Mouse (Mus musculus) midbrain, embryonic 14.5 days (tissue): ENCODE measurements at regions not wholly inside any gene's neighbourhood (a gene's known extent, or its start where the extent isn't known, plus 50 kb on each side); places are given as distances from the start of the nearest gene placed in this dataset.

ENCODE experiments used
- ATAC-seq: fragments of 200-750 bp; cut with Nextera tagmentation; 2 replicates; pipeline ENCODE4 v1.8.0; 2017; ENCODE audit warnings: moderate number of reproducible peaks, moderate library complexity; ENCODE audit not compliant: low FRiP score, low TSS enrichment
- DNase-seq: peaks from one replicate; pipeline ENCODE4 v3.0.0-alpha.2; 2015
- H3K27ac ChIP-seq: fragments of 300-500 bp; sonication (generic); replicated peaks from 2 replicates; pipeline ENCODE4 v1.5.1; 2014; ENCODE audit warnings: mild to moderate bottlenecking, low read depth, low read length, moderate library complexity
- H3K27me3 ChIP-seq: fragments of 300-500 bp; sonication (generic); 2 replicates; pipeline ENCODE4 v1.6.1; 2014; ENCODE audit warnings: low read length, control low read depth, mixed read lengths; ENCODE audit not compliant: control insufficient read depth, insufficient read depth
- H3K36me3 ChIP-seq: fragments of 300-500 bp; sonication (generic); 2 replicates; pipeline ENCODE4 v1.6.1; 2014; ENCODE audit warnings: low read length, control low read depth; ENCODE audit not compliant: control insufficient read depth, insufficient read depth
- H3K4me1 ChIP-seq: fragments of 300-500 bp; sonication (generic); 2 replicates; pipeline ENCODE4 v1.6.1; 2014; ENCODE audit warnings: mild to moderate bottlenecking, antibody characterized with exemption, low read length, control low read depth; ENCODE audit not compliant: control insufficient read depth, insufficient read depth
- H3K4me2 ChIP-seq: fragments of 300-500 bp; sonication (generic); 2 replicates; pipeline ENCODE4 v1.6.1; 2014; ENCODE audit warnings: mild to moderate bottlenecking, low read length, moderate library complexity
- H3K4me3 ChIP-seq: fragments of 300-500 bp; sonication (generic); replicated peaks from 2 replicates; pipeline ENCODE4 v1.5.1; 2014; ENCODE audit warnings: low read depth, low read length
- H3K9ac ChIP-seq: fragments of 300-500 bp; sonication (generic); replicated peaks from 2 replicates; pipeline ENCODE4 v1.6.1; 2014; ENCODE audit warnings: mild to moderate bottlenecking, low read length, moderate library complexity
- H3K9me3 ChIP-seq: fragments of 300-500 bp; sonication (generic); 2 replicates; pipeline ENCODE4 v1.6.1; 2016; ENCODE audit warnings: low read length, control low read depth, mixed read lengths; ENCODE audit not compliant: control insufficient read depth
- WGBS: fragments of 180-500 bp; shearing (Covaris S2); extraction: QIAGEN DNeasy Blood & Tissue Kit; methylation state at CpG from one replicate; pipeline ENCODE4 v1.1.7; 2014; 5-methylcytosine and 5-hydroxymethylcytosine counted together

DNA sequence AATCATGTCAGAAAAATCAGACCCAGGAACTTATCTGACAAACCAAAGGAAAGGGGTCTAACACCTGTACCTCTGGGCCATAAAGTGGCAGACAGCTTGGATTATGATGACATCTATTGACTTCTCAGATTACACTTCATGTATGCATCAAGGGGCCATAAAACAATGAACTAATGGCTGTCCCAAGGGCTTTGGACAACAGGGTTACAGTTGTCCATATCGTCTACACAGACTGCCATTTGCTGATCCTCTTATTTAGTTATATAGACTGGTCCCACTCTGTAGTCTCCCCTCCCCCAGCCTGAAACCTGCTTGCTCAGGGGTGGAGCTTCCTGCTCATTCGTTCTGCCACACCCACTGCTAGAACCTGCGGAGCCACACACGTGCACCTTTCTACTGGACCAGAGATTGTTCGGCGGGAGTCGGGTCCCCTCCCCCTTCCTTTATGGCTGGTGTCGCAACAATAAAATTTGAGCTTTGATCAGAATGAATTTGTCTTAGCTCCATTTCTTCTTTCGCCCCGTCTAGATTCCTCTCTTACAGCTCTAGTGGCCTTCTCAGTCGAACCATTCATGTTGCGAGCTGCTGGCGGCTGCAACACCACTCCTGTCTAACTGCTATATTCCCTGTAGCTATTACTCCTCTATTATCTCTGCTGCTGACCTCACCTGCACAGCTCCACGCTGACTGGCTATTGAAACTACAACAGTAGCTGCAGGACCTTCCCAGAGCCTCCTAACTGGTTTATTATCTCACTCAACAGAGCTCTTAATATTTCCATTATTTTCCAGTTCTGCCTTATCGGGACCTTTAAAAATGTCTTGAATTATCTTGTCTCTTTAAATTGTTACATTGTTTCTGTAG is 248.9 kb upstream of the Fam174a start:
- 90% methylated on average over 13 of the region's 15 CpGs for WGBS
- no peak for DNase-seq
- Histone ChIP-seq H3K27ac (no peak overlapping the region), H3K36me3 (no peaks in the 10 kb centered on the region), H3K4me1 (no peaks in the 10 kb centered on the region), H3K4me3 (no peak overlapping the region), H3K4me2 (no peak overlapping the region), H3K9ac (no peak overlapping the region), H3K9me3 (no peaks in the 10 kb centered on the region), H3K27me3 (no peaks in the 10 kb centered on the region)
- ATAC-seq = no peak

- no peaks in the 10 kb centered on the region for H3K27me3 ChIP-seq
- H3K9me3 ChIP-seq = no peaks in the 10 kb centered on the region
- no peak overlapping the region for H3K27ac ChIP-seq
- no peak for ATAC-seq
- H3K4me3 ChIP-seq = no peak overlapping the region
- H3K36me3 ChIP-seq = no peaks in the 10 kb centered on the region
- no peaks in the 10 kb centered on the region for H3K4me1 ChIP-seq
- no peak for DNase-seq
- H3K4me2 ChIP-seq = no peak overlapping the region
- H3K9ac ChIP-seq = no peak overlapping the region
These were observed 247.8 kb upstream of the Fam174a start for GRCm38 (mm10) chr1:95065620-95066019.

DNA sequence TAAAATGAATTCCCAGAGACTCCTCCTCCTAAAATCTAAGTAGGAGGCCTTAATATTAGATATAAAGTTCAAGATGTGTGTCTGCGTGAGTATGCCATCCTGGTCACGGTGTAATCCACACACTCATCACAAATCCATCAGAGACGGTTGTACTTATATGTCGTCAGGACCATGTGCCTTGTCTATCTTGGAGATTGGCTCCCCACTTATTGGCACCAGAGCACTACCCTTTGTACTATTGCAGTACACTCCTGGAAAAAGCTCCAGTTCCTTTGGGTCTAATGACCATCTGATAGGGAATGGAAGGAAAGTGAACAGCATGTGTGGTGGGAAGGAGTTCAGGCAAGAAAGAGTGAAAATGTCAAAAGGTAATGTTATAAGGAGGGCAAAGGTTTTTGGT is 247.4 kb upstream of the Fam174a start:
- Histone ChIP-seq H3K27me3 (no peaks in the 10 kb centered on the region), H3K4me1 (no peaks in the 10 kb centered on the region), H3K4me2 (no peak overlapping the region), H3K27ac (no peak overlapping the region), H3K9me3 (no peaks in the 10 kb centered on the region), H3K4me3 (no peak overlapping the region), H3K9ac (no peak overlapping the region), H3K36me3 (no peaks in the 10 kb centered on the region)
- DNase-seq = no peak
- ATAC-seq = no peak
- 92% methylated on average over 4 of the region's 4 CpGs for WGBS

GRCm38 (mm10) chr1:95075151-95075550 is 238.3 kb upstream of the Fam174a start:
- ATAC-seq = no peak
- Histone ChIP-seq H3K27ac (no peak overlapping the region), H3K36me3 (no peaks in the 10 kb centered on the region), H3K9me3 (no peaks in the 10 kb centered on the region), H3K4me3 (no peak overlapping the region), H3K4me1 (no peaks in the 10 kb centered on the region), H3K9ac (no peak overlapping the region), H3K4me2 (no peak overlapping the region), H3K27me3 (no peaks in the 10 kb centered on the region)
- DNase-seq = no peak
- 89% methylated on average over 1 of the region's 1 CpGs for WGBS

DNA sequence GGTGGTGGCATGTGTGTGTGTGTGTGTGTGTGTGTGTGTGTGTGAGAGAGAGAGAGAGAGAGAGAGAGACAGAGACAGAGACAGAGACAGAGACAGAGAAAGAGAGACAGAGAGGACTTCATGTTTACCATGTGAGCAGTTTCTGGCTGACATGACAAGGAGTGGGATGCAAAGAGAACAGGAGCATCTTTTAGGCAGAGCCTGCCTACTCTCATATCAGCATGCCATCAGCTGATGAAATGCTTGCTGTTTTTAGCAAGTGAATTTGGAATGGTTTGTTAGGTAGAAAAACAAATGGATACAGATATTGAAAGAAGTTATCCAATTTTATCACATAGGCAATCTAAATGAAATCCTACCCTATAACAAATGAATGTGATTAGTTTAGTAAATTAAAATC is 203.5 kb upstream of the Fam174a start:
- no peak overlapping the region for H3K9ac ChIP-seq
- H3K4me1 ChIP-seq = no peaks in the 10 kb centered on the region
- no peak overlapping the region for H3K27ac ChIP-seq
- H3K4me3 ChIP-seq = no peak overlapping the region
- H3K4me2 ChIP-seq = no peak overlapping the region
- H3K9me3 ChIP-seq = no peaks in the 10 kb centered on the region
- H3K36me3 ChIP-seq = no peaks in the 10 kb centered on the region
- no peak for ATAC-seq
- H3K27me3 ChIP-seq = no peaks in the 10 kb centered on the region
- no peak for DNase-seq

DNA sequence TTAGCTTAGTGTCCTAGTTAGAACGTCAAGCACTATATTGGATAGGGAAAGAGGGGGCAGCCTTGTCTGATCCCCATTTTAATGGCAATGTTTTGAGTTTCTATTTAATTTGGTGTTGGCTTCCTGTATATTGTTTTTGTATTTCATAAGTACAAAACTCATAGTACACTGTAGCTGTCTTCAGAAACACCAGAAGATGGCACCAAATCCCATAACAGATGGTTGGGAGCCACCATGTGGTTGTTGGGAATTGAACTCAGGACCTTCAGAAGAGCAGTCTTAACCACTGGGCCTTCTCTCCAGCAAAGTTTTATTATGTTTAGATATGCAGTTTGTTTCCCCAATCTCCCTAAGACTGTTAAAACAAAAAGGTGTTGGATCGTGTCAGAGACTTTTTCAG is 199.9 kb upstream of the Fam174a start:
- Histone ChIP-seq H3K9ac (no peak overlapping the region), H3K27ac (no peak overlapping the region), H3K4me3 (no peak overlapping the region), H3K4me2 (no peak overlapping the region), H3K4me1 (no peaks in the 10 kb centered on the region), H3K36me3 (no peaks in the 10 kb centered on the region), H3K9me3 (no peaks in the 10 kb centered on the region), H3K27me3 (no peaks in the 10 kb centered on the region)
- ATAC-seq = no peak
- 94% methylated on average over 2 of the region's 2 CpGs for WGBS
- DNase-seq = no peak

DNA sequence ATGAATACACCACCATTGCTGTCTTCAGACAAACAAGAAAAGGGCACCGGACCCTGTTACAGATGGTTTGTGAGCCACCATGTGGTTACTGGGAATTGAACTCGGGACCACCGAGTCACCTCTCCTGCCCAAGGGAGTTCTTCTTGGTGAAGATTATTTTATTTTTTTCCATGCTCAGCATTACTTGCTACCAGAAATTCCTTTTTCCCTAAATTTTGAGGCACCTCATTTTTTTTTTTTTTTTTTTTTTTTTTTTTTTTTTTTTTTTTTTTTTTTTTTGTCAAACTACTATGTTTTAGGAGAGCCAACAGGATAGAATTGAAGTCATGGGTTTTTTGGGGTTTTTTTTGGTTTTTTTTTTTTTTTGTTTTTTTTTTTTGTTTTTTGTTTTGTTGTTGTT is 165.9 kb upstream of the Fam174a start:
- Histone ChIP-seq H3K36me3 (no peaks in the 10 kb centered on the region), H3K4me3 (no peak overlapping the region), H3K9ac (no peak overlapping the region), H3K4me2 (no peak overlapping the region), H3K27ac (no peak overlapping the region), H3K4me1 (no peaks in the 10 kb centered on the region), H3K27me3 (no peaks in the 10 kb centered on the region), H3K9me3 (no peaks in the 10 kb centered on the region)
- 96% methylated on average over 3 of the region's 3 CpGs for WGBS
- no peak for DNase-seq
- no peak for ATAC-seq

GRCm38 (mm10) chr1:95174013-95174582 is 139.3 kb upstream of the Fam174a start:
- Histone ChIP-seq H3K4me2 (no peak overlapping the region), H3K27me3 (no peaks in the 10 kb centered on the region), H3K27ac (no peak overlapping the region), H3K9me3 (no peaks in the 10 kb centered on the region; the same call in 1 of the 2 replicates), H3K4me1 (no peaks in the 10 kb centered on the region), H3K9ac (no peak overlapping the region), H3K36me3 (no peaks in the 10 kb centered on the region), H3K4me3 (no peak overlapping the region)
- ATAC-seq (peak; percentile 53; the same call in 1 of the 2 replicates), DNase-seq (peak; percentile 47)
- WGBS = 45% methylated on average over 2 of the region's 2 CpGs

DNA sequence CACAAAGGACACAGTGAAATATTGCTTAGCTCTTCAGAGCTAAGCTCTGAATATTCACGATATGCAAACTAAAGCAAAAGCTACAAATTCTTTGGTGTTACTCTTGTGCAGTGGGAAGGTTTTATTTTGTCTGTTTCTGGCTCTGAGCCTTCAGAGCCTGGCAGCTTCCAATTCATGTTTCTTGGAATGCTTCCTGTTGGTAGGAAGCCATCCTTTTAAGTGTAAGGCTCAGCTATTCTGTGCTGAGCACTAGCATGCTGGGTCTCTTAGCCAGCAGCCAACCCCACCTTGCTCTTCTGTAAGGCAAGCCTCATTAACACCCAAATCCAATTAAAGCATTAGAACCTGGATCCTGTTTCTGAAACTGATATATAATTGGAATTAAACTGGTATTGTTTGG is 94.5 kb upstream of the Fam174a start:
- Histone ChIP-seq H3K9ac (no peak overlapping the region), H3K36me3 (no peaks in the 10 kb centered on the region), H3K27me3 (no peaks in the 10 kb centered on the region), H3K4me2 (no peak overlapping the region), H3K4me1 (no peaks in the 10 kb centered on the region), H3K27ac (no peak overlapping the region), H3K9me3 (no peaks in the 10 kb centered on the region), H3K4me3 (no peak overlapping the region)
- DNase-seq (peak; percentile 40), ATAC-seq (no peak)
- WGBS = 86% methylated on average over 1 of the region's 1 CpGs
